Mouse (Mus musculus) heart, postnatal 0 days (tissue): Measurements from ENCODE around the gene Fhad1.

Experiments used
- CTCF ChIP-seq: IDR thresholded peaks from 2 replicates; pipeline ENCODE4 v1.5.1; 2016; ENCODE audit warnings: antibody characterized with exemption, control low read depth, low read depth
- EP300 ChIP-seq: IDR thresholded peaks from 2 replicates; pipeline ENCODE4 v1.6.1; 2016; ENCODE audit warnings: antibody characterized with exemption, low read depth

- TF ChIP-seq EP300 (peak; percentile 60; the same call in 1 of the 2 replicates), CTCF (no peak)
Observed at GRCm38 (mm10) chr4:141928881-141929281, 86.0 kb downstream of the Fhad1 start.
